Mouse (Mus musculus) stomach, embryonic 15.5 days (tissue): ENCODE results near the gene Creb3. TPM values are rescaled to one million over a fixed set of nuclear protein-coding genes. Genes with fewer than 3 reads are reported as not detected.
A peak's percentile ranks its signal among the peaks of the same experiment; 100 is the strongest.

ENCODE experiments used
- ATAC-seq: fragments of 200-750 bp; cut with Nextera tagmentation; 2 replicates; pipeline ENCODE4 v1.8.0; 2017; ENCODE audit warnings: low read depth, moderate number of reproducible peaks, moderate TSS enrichment; ENCODE audit not compliant: insufficient read depth, low FRiP score
- H3K27ac ChIP-seq: fragments of 300-500 bp; sonication (generic); 2 replicates; pipeline ENCODE4 v1.5.1; 2015; ENCODE audit warnings: mild to moderate bottlenecking, inconsistent platforms
- H3K27me3 ChIP-seq: fragments of 300-500 bp; sonication (generic); replicated peaks from 2 replicates; pipeline ENCODE4 v1.6.1; 2015; ENCODE audit warnings: inconsistent platforms
- H3K36me3 ChIP-seq: fragments of 300-500 bp; sonication (generic); 2 replicates; pipeline ENCODE4 v1.6.1; 2015; ENCODE audit warnings: inconsistent platforms
- H3K4me1 ChIP-seq: fragments of 300-500 bp; sonication (generic); 2 replicates; pipeline ENCODE4 v1.6.1; 2015; ENCODE audit warnings: inconsistent platforms
- H3K4me2 ChIP-seq: fragments of 300-500 bp; sonication (generic); 2 replicates; pipeline ENCODE4 v1.6.1; 2015; ENCODE audit warnings: mild to moderate bottlenecking, inconsistent platforms
- H3K4me3 ChIP-seq: fragments of 300-500 bp; sonication (generic); replicated peaks from 2 replicates; pipeline ENCODE4 v1.5.1; 2015; ENCODE audit warnings: inconsistent platforms
- H3K9ac ChIP-seq: fragments of 300-500 bp; sonication (generic); 2 replicates; pipeline ENCODE4 v1.6.1; 2015; ENCODE audit warnings: inconsistent platforms
- H3K9me3 ChIP-seq: fragments of 300-500 bp; sonication (generic); 2 replicates; pipeline ENCODE4 v1.6.1; 2016; ENCODE audit warnings: inconsistent platforms
- WGBS: fragments of 180-500 bp; shearing (Covaris S2); methylation state at CpG from one replicate; pipeline ENCODE4 v1.1.7; 2015; 5-methylcytosine and 5-hydroxymethylcytosine counted together
- polyA plus RNA-seq: library from polyadenylated mRNA; unstranded; fragments of >200 nt; fragmentation: Nextera tagmentation; extraction: Ambion mirVana; gene quantifications from 2 replicates; pipeline ENCODE4 v1.2.1, GENCODE M21; 2015

Gene Creb3
- polyA plus RNA-seq, 1 experiment from 2014 or later = 70.8 TPM

DNA sequence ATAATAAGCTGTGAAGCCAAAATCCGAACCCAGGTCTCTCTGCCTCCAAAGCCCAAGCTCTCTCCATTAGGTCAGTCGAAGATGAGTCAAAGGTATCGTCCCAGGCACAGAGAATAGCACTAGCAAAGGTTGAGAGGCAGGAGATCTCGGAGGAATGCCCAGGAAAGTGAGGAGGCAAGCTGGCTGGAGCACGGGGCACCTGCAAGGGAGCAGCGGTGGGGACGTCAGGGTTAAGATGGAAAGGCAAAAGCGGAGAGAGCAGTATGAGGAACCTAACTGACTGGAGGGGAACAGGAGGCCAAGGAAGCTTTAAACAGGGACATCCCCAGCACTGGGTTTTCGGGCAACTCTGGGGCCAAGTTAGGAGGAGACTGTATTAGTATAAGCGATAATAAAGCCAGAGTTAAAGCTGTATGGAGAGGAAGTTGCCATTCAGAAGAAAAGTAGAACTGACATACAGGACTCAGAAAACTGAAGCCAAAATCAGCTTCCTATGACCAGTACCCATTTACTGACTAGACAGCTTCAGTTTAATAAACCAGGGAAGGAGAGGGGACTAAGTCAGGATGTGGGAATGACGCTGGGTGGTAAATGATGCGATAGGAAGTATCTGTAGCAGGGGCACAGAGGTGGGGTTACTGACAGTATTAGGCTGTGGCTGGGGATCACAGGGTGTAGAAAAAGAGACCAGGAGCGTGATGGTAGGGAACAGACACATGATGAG lies 2.5 kb upstream of the Creb3 start:
- Histone ChIP-seq H3K9me3 (no peaks in the 10 kb centered on the region), H3K4me1 (peaks cover 51% of the 10 kb centered on the region), H3K4me2 (peak overlapping the region; percentile 73), H3K36me3 (peaks cover 30% of the 10 kb centered on the region), H3K9ac (0 out of 2 replicates have a peak overlapping the region, but pooled peaks have one; percentile 1), H3K27ac (peak overlapping the region; percentile 93), H3K4me3 (peak overlapping the region; percentile 78), H3K27me3 (no peaks in the 10 kb centered on the region)
- 60% methylated on average over 13 of the region's 13 CpGs for WGBS
- ATAC-seq = no peak

DNA sequence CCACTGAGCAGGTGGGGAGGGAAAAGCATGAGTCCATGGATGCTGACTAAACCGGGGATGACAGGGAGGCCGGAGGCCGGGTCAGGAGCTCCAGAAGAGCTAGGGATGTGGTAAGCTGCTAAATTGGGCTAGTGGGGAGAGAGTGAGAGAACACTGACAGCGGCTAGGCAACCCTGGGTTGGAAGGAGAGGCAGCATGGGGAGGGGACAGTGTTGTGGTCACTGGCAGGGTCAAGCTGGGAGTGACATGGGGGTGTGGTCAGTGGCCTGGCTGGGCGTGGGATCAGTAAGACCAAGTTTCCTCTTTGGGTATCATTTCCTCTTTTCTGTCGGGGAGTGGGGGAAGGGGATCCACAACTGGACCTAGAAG lies 1.9 kb upstream of the Creb3 start:
- peak overlapping the region; percentile 93; the same call in 1 of the 2 replicates for H3K27ac ChIP-seq
- peaks cover 51% of the 10 kb centered on the region for H3K4me1 ChIP-seq
- ATAC-seq = no peak
- peaks cover 28% of the 10 kb centered on the region for H3K36me3 ChIP-seq
- H3K4me3 ChIP-seq = peak overlapping the region; percentile 78
- H3K27me3 ChIP-seq = no peaks in the 10 kb centered on the region
- no peak overlapping the region for H3K9ac ChIP-seq
- 30% methylated on average over 6 of the region's 6 CpGs for WGBS
- H3K4me2 ChIP-seq = peak overlapping the region; percentile 73
- no peaks in the 10 kb centered on the region for H3K9me3 ChIP-seq

DNA sequence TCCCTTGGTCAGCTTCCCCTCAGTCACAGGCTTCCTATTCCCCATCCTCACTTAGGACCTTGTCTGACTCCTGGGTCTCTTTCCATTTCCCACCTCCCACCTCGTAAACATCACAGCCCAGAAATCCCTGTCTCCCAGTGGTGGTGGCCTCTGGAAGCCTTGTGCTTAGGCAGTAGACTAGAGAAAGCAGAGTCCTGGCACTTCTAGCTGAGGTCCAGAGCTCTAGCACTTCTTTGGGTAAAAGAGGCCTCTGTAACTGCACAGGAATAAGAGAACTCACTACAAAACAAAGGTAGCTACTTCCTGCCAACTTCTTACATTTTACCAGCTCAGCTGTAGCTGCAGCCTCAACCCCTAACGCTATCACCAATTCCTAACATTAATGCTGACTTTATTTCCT lies 1.2 kb upstream of the Creb3 start:
- no peak for ATAC-seq
- Histone ChIP-seq H3K9me3 (no peaks in the 10 kb centered on the region), H3K27me3 (no peaks in the 10 kb centered on the region), H3K9ac (peak overlapping the region; percentile 44; the same call in 1 of the 2 replicates), H3K4me2 (peak overlapping the region; percentile 73), H3K36me3 (peaks cover 28% of the 10 kb centered on the region), H3K4me1 (peaks cover 51% of the 10 kb centered on the region), H3K27ac (peak overlapping the region; percentile 100), H3K4me3 (peak overlapping the region; percentile 78)
- WGBS = 19% methylated on average over 2 of the region's 2 CpGs

DNA sequence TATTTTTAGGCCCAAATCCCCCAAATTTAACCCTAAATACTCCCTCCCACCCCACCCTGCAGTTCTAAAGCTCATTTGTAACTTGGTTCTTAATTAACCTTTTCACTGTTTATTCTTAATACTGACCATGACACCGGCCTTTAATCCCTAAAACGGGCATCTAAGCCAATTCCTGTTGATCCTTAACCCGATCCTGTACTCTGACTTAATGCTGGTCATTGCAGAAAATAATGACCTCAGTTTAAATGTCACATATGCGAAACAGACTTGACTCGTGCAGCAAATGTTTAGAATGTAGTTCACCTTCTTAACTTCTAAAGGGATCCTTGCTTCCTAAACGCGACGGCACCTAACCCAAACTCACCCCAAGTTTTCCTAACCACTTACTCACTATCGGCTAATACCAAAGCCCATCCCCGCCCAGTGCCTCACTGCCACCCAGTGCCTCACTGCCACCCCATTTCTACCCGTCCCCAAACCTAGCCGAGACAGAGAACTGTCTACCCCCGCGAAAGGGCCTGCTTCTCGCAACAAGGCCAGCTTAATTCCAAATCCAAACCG lies 616 bp upstream of the Creb3 start:
- peak; percentile 27; the same call in 1 of the 2 replicates for ATAC-seq
- Histone ChIP-seq H3K27me3 (no peaks in the 10 kb centered on the region), H3K27ac (peak overlapping the region; percentile 100), H3K36me3 (peaks cover 28% of the 10 kb centered on the region), H3K4me1 (peaks cover 51% of the 10 kb centered on the region), H3K4me3 (peak overlapping the region; percentile 78), H3K9me3 (no peaks in the 10 kb centered on the region), H3K4me2 (peak overlapping the region; percentile 73), H3K9ac (peak overlapping the region; percentile 62)
- 1% methylated on average over 16 of the region's 16 CpGs for WGBS

- Histone ChIP-seq H3K36me3 (peaks cover 35% of the 10 kb centered on the region), H3K27ac (peak overlapping the region; percentile 100)
- no peak for ATAC-seq
Observed at GRCm38 (mm10) chr4:43562769-43563600, 853 bp downstream of the Creb3 start.

GRCm38 (mm10) chr4:43563601-43563875 lies 1.4 kb downstream of the Creb3 start:
- H3K36me3 ChIP-seq = peaks cover 41% of the 10 kb centered on the region
- WGBS = 63% methylated on average over 4 of the region's 4 CpGs
- peaks cover 37% of the 10 kb centered on the region for H3K4me1 ChIP-seq
- H3K4me3 ChIP-seq = peak overlapping the region; percentile 78
- no peaks in the 10 kb centered on the region for H3K27me3 ChIP-seq
- peak overlapping the region; percentile 36; the same call in 1 of the 2 replicates for H3K9ac ChIP-seq
- ATAC-seq = no peak
- peak overlapping the region; percentile 73 for H3K4me2 ChIP-seq
- H3K9me3 ChIP-seq = no peaks in the 10 kb centered on the region
- H3K27ac ChIP-seq = peak overlapping the region; percentile 100; the same call in 1 of the 2 replicates

More at GRCm38 (mm10) chr4:43562769-43563600, 853 bp downstream of the Creb3 start:
- Histone ChIP-seq H3K4me3 (peak overlapping the region; percentile 78), H3K4me1 (peaks cover 42% of the 10 kb centered on the region), H3K9me3 (no peaks in the 10 kb centered on the region), H3K9ac (peak overlapping the region; percentile 36), H3K27me3 (no peaks in the 10 kb centered on the region), H3K4me2 (peak overlapping the region; percentile 73)
- 3% methylated on average over 22 of the region's 22 CpGs for WGBS

DNA sequence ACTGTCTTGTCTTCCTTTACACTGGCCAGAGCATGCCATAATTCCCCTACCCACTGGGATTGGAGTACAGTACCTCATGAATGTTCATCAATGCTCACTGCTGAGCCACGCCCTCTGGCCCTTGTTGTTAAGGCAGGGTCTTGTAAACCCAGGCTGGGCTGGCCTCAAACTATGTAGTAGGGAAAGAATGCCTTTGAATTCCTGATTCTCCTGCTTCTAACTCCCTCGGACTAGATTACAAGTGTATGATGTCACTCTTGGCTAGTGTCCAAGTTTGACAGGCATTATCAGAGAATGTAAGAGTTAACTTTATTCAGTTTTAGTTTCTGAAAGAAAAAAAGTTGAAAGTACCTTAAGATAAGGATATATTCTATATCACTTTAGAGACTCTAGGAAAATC lies 2.1 kb downstream of the Creb3 start:
- Histone ChIP-seq H3K9ac (no peak overlapping the region), H3K36me3 (peaks cover 48% of the 10 kb centered on the region), H3K4me3 (no peak overlapping the region), H3K4me1 (peaks cover 30% of the 10 kb centered on the region), H3K9me3 (no peaks in the 10 kb centered on the region), H3K4me2 (no peak overlapping the region), H3K27ac (no peak overlapping the region), H3K27me3 (no peaks in the 10 kb centered on the region)
- WGBS = 38% methylated on average over 2 of the region's 2 CpGs
- no peak for ATAC-seq

- Histone ChIP-seq H3K4me3 (no peak overlapping the region), H3K9me3 (no peaks in the 10 kb centered on the region), H3K27me3 (no peaks in the 10 kb centered on the region), H3K4me1 (peaks cover 12% of the 10 kb centered on the region; the same call in 1 of the 2 replicates), H3K4me2 (no peak overlapping the region), H3K27ac (no peak overlapping the region), H3K36me3 (peaks cover 74% of the 10 kb centered on the region), H3K9ac (no peak overlapping the region)
- WGBS = 93% methylated on average over 9 of the region's 9 CpGs
- no peak for ATAC-seq
Observed at GRCm38 (mm10) chr4:43567140-43567539, 5.0 kb downstream of the Creb3 start.

DNA sequence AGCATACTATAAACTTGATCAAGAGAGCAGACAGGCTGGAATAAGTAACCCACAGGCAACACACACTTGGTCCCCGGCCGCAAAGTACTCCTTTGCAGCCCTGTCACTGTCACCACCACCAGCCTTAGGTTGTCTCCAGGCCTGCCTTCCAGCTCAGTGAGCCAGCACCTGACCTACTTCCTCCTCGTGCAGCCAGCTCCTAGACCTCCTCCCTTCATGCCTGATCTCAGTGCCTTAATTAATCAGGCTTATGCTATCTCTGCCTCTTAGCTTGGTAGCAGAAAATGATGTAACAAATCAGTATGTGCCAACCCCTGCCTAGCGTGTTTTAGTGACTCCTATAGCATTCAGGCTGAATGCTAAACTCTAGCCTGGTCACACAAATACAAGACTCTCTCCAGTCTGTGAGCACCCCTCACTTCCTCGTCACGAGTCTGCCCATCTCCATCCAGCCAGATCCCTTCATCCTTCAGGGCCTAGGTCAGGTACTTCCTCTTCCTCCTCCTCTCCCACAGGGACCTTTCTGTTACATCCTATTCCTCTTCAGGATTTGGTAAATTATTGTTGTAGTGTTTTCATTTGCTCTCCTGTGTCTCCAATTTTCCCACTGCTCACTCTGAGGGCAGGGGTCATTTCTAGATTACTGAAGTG lies 9.4 kb downstream of the Creb3 start:
- H3K9ac ChIP-seq = no peak overlapping the region
- no peak overlapping the region for H3K27ac ChIP-seq
- H3K4me1 ChIP-seq = peaks cover 5% of the 10 kb centered on the region; the same call in 1 of the 2 replicates
- H3K36me3 ChIP-seq = peaks cover 58% of the 10 kb centered on the region
- no peaks in the 10 kb centered on the region for H3K9me3 ChIP-seq
- H3K4me2 ChIP-seq = no peak overlapping the region
- 81% methylated on average over 6 of the region's 6 CpGs for WGBS
- no peak overlapping the region for H3K4me3 ChIP-seq
- no peaks in the 10 kb centered on the region for H3K27me3 ChIP-seq
- no peak for ATAC-seq

GRCm38 (mm10) chr4:43573561-43573960 lies 11.4 kb downstream of the Creb3 start:
- peaks cover 19% of the 10 kb centered on the region for H3K4me1 ChIP-seq
- H3K4me2 ChIP-seq = no peak overlapping the region
- no peak overlapping the region for H3K27ac ChIP-seq
- H3K36me3 ChIP-seq = peaks cover 38% of the 10 kb centered on the region
- no peak overlapping the region for H3K4me3 ChIP-seq
- no peaks in the 10 kb centered on the region for H3K27me3 ChIP-seq
- no peak overlapping the region for H3K9ac ChIP-seq
- 88% methylated on average over 4 of the region's 4 CpGs for WGBS
- ATAC-seq = no peak
- H3K9me3 ChIP-seq = no peaks in the 10 kb centered on the region

DNA sequence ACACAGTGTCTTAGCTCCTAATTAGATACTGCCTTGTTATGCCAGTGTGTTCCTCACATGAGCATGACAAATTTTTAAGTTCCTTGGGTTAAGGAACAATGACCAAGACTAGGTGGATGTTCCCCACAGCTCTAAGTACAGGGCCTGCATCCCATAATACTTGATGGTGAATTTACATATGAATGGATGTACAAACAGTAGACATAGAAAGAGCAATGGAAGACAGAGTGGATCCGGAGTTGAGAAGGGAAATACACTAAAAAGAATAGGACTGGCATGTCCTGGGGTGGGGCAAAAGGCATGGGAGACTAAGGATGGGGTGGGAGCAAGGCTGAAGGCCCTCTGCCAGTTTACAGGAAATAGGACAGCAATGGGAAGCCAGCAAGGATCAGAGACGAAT lies 13.2 kb downstream of the Creb3 start:
- 74% methylated on average over 2 of the region's 2 CpGs for WGBS
- no peak overlapping the region for H3K4me2 ChIP-seq

More for the DNA sequence above, 13.2 kb downstream of the Creb3 start:
- Histone ChIP-seq H3K27ac (no peak overlapping the region), H3K9ac (no peak overlapping the region), H3K27me3 (no peaks in the 10 kb centered on the region), H3K9me3 (no peaks in the 10 kb centered on the region), H3K4me3 (no peak overlapping the region), H3K4me1 (peaks cover 30% of the 10 kb centered on the region), H3K36me3 (peaks cover 24% of the 10 kb centered on the region)
- ATAC-seq = no peak
